Mouse (Mus musculus): ENCODE results near the gene Pde4d.

Gene Pde4d

GRCm38 (mm10) chr13:108449116-108450097 is at the start of gene Pde4d:
Gene Pde4d (plus strand): TSS chr13:108449948.
- in situ Hi-C loops (cut with MseI, MboI): no loop called here

- in situ Hi-C loops (cut with MseI, MboI): loop anchor here in 1 of 2 experiments (25.0 kb wide), 1 partner anchor 809 kb away; no protein-coding TSS in a partner anchor
Measured at GRCm38 (mm10) chr13:108403197-108403596, 46.6 kb upstream of the Pde4d start.

- in situ Hi-C loops (cut with MseI, MboI): loop anchor here in 1 of 2 experiments (25.0 kb wide), 1 partner anchor 808 kb away; no protein-coding TSS in a partner anchor
Measured at GRCm38 (mm10) chr13:108404372-108404771, 45.4 kb upstream of the Pde4d start.

- in situ Hi-C loops (cut with MseI, MboI): loop anchor here in 1 of 2 experiments (25.0 kb wide), 1 partner anchor 797 kb away; no protein-coding TSS in a partner anchor
Measured at GRCm38 (mm10) chr13:108415464-108415863, 34.3 kb upstream of the Pde4d start.

- in situ Hi-C loops (cut with MseI, MboI): loop anchor here in 1 of 2 experiments (25.0 kb wide), 1 partner anchor 793 kb away; no protein-coding TSS in a partner anchor
Measured at GRCm38 (mm10) chr13:108418741-108419507, 30.8 kb upstream of the Pde4d start.

- in situ Hi-C loops (cut with MseI, MboI): no loop called here
Measured at GRCm38 (mm10) chr13:108426322-108426721, 23.4 kb upstream of the Pde4d start.

GRCm38 (mm10) chr13:108428809-108429208 is 20.9 kb upstream of the Pde4d start:
- in situ Hi-C loops (cut with MseI, MboI): no loop called here

- in situ Hi-C loops (cut with MseI, MboI): no loop called here
Measured at GRCm38 (mm10) chr13:108429623-108430022, 20.1 kb upstream of the Pde4d start.

- in situ Hi-C loops (cut with MseI, MboI): no loop called here
Measured at GRCm38 (mm10) chr13:108431776-108432175, 18.0 kb upstream of the Pde4d start.

GRCm38 (mm10) chr13:108435687-108436086 is 14.1 kb upstream of the Pde4d start:
- in situ Hi-C loops (cut with MseI, MboI): no loop called here

GRCm38 (mm10) chr13:108437424-108437823 is 12.3 kb upstream of the Pde4d start:
- in situ Hi-C loops (cut with MseI, MboI): no loop called here

- in situ Hi-C loops (cut with MseI, MboI): no loop called here
Measured at GRCm38 (mm10) chr13:108439012-108439411, 10.7 kb upstream of the Pde4d start.

- in situ Hi-C loops (cut with MseI, MboI): no loop called here
Measured at GRCm38 (mm10) chr13:108448348-108448931, 1.3 kb upstream of the Pde4d start.

- in situ Hi-C loops (cut with MseI, MboI): no loop called here
Measured at GRCm38 (mm10) chr13:108451122-108451521, 1.4 kb downstream of the Pde4d start.

- in situ Hi-C loops (cut with MseI, MboI): no loop called here
Measured at GRCm38 (mm10) chr13:108453064-108453919, 3.5 kb downstream of the Pde4d start.

GRCm38 (mm10) chr13:108462518-108462917 is 12.8 kb downstream of the Pde4d start:
- in situ Hi-C loops (cut with MseI, MboI): no loop called here

GRCm38 (mm10) chr13:108465755-108466154 is 16.0 kb downstream of the Pde4d start:
- in situ Hi-C loops (cut with MseI, MboI): no loop called here

- in situ Hi-C loops (cut with MseI, MboI): no loop called here
Measured at GRCm38 (mm10) chr13:108467046-108467445, 17.3 kb downstream of the Pde4d start.

GRCm38 (mm10) chr13:108480451-108480850 is 30.7 kb downstream of the Pde4d start:
- in situ Hi-C loops (cut with MseI, MboI): no loop called here

GRCm38 (mm10) chr13:108485036-108485435 is 35.3 kb downstream of the Pde4d start:
- in situ Hi-C loops (cut with MseI, MboI): no loop called here

GRCm38 (mm10) chr13:108487066-108487465 is 37.3 kb downstream of the Pde4d start:
- in situ Hi-C loops (cut with MseI, MboI): no loop called here

All from mouse trophoblast stem cell (cell line).